Mouse (Mus musculus): Measurements from ENCODE around the gene Dlgap4.

GRCm38 (mm10) chr2:156781281-156781680 lies 167.8 kb downstream of the Dlgap4 start:
- TF ChIP-seq CTCF (IDR thresholded peaks at IDR 0.05; ENCODE audit: borderline replicate concordance, control insufficient read depth, extremely low read depth, insufficient read depth, low read length, poor library complexity) (no peak), POLR2A (IDR thresholded peaks at IDR 0.05; ENCODE audit: control insufficient read depth, extremely low read depth, insufficient read depth, low read length, poor library complexity) (no peak)

All from thymus, adult 2 months (tissue).